Mouse (Mus musculus) ZHBTc4 (cell line): ENCODE measurements at regions not wholly inside any gene's neighbourhood (a gene's known extent, or its start where the extent isn't known, plus 50 kb on each side); places are given as distances from the start of the nearest gene placed in this dataset.

ENCODE experiments used
- DNase-seq: peaks from one replicate; pipeline ENCODE4 v3.0.0-alpha.2; 2011; ENCODE audit warnings: low read depth, low spot score

DNA sequence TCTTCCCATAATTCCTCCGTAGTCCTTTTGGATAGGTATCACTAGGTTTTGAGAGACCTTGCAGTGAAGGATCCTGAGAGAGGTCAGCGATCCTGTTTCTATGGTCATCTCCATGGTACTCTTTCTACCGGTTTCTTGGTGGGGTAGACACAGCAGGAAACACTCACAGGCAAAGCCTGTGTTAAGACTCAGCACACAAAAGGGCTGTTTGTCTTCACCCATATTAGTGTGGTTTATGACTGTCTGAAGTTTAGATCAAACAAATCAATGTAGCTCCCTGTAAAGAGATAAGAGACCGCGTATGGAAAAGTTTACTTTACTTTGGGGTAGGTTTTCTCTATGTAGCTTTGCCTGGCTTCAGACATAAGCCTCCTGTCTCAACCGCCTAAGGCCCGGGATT is 282.5 kb upstream of the Rbms1 start:
- DNase-seq: no peak

DNA sequence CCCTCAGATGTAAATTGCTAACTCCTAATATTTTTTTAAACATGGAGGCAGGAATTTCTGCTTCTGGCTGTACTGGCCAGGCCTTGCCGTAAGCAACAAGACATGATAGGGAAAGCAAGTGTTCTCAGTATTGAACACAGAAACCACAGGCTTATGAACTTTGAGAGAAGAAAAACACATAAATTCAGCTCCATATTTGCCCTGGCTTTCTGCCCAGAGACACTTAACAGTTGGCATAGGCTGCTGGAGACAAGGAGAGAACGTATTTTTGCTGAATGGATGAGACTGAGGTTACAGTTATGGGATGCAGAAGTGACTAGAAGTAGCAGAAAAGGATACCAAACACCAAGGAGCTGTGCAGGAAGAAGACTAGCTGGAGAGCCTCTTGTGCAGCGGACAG is 258.7 kb upstream of the Rbms1 start:
- no peak for DNase-seq

DNA sequence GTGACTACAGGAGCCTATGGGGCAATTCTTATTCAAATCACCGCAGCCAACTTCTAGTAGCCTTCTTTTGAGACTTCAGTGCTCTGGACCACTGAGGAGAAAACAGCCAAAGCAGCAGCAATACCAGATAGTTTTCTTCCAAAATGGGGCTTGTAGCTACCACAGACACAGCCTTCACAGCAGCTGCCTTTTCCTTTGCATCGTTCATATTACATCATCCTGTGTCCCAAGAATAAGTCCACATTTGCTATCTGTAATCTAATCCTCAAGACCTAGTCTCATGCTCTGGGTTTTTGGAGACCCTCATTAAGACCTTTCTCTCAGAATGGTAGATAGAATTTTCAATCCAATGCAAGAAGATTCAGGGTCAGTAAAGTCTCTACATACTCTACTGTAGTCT is 258.2 kb upstream of the Rbms1 start:
- DNase-seq: no peak

DNA sequence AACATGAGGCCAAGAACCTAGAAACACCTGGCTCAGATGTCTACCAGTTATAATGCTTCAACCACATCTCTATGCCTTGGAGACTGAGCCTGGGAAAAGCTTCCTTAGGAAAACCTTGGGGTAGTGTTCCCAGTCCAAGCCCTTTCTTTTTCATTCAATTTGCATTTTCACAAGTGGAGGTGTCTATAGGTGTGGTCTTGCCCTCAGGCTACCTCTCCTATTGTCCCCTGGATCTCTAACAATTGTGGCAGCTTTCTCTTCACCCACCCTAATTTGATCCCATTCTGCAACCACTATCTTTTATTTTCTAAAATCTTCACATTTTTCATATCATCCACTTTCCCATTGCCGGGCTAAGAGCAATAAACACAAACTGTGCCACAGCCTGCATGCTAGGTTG is 251.0 kb upstream of the Rbms1 start:
- peak; percentile 47 for DNase-seq

DNA sequence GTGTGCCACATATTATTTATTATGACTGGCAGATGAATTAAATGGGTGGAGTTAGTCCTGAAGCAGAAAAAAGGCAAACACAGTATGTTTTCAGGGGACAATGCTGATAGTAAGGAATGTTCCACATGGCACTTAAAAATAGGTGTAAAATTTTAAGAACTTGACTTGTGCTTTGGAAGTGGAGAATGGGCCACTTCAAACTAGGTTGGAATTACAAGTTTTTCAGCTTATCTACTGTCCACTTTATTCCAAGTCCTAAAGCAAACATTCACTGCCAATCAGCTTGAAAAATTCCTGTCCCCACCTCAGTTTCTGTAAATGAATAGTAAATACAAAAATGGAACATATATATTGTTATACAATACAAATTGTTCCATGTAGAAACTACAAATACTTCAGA is 238.4 kb upstream of the Rbms1 start:
- DNase-seq: no peak

GRCm38 (mm10) chr2:61193976-61194375 is 231.0 kb upstream of the Rbms1 start:
- DNase-seq: no peak

DNA sequence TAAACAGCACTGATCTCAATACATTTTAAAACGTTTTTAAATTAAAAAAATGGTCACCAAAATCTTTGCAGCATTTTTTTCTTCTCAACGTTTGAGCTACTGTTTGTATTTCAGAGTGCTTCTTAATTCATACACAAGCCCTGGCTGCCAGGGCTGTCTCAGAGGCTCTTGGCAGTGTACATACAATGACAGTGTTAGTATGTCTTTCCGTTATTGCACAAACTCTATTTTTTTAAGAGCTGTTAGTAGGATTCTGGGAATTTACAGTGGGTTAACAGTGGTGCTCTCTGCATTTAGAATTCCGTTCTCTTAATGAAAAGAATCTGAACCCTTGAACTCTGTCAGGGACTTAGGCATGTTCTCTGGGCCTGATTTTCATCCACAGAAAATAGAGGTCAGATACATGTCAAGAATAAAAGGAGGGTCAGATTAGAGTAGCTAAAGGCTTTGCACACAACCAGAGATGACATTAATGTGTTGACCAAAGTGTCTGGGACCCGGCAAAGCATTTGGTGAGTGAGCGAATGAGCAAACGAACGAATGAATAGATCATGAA is 219.5 kb upstream of the Rbms1 start:
- no peak for DNase-seq

DNA sequence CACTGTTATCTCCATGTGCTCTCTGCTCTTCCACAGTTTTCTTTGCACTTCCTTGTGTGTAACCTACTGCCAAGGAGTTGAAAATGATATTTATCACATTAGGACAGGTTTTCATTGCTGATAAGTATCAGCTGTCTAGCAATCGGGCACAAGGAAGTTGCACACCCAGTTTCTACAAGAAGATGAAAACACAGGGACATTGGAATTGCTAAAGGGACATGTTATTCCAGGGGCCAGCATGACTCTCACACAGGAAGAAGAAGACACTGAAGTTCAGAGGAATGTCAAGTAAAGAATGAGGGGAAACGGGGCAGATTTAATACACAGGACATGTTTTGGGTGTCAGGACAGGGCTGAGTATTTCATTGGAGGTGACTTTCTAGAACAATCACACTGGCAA is 214.8 kb upstream of the Rbms1 start:
- no peak for DNase-seq

GRCm38 (mm10) chr2:61176807-61177206 is 213.8 kb upstream of the Rbms1 start:
- peak; percentile 69 for DNase-seq

DNA sequence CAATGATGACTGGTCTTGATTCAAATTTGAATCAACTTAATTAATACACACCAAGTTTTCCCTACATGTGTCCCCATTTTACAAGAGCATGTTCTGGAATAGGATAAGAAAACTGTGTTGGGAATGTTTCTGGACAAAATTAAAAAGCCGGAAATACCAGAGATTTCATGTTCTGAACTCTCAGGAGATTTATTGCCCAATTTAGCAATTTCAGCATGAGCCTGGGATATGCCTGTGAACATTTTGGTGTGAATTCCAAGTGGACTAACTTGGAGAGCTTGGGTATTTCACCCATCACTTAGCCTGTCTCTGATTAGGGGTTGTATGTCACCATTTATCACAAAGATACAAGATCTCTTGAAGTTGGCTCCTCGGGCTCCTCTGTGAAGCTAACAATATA is 210.6 kb upstream of the Rbms1 start:
- DNase-seq: no peak

GRCm38 (mm10) chr2:61161336-61161735 is 198.3 kb upstream of the Rbms1 start:
- DNase-seq: no peak

GRCm38 (mm10) chr2:61159761-61160160 is 196.8 kb upstream of the Rbms1 start:
- DNase-seq: no peak

DNA sequence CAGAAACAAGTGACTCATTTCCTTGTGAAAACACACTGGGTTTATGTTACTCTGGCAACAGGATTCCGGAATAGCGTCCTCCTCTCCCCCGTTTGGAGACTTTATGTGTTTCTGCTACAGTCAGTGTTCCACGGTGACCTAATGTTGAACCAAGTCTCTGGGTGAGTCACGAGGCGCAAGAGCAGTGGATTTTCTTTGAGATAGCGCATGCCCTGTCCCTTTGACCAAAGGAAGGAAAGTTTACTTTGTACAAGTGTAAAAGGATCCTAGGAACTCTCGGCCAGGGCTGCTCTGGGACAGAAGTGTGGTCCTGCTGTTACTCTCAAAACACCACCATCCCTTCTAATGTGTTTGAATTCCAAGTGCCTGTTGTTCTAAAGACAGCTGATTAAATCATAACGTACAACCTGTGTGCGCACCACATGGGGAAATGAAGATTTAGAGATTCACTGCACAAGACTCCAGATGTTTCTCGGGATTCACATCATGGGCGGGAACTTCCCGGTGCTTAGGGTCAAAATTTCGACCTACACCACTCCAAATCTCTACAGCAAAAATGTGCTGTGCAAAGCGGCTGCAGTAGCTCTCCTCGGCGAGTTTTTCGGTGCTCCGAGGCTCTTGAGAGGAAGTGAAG is 176.1 kb upstream of the Rbms1 start:
- no peak for DNase-seq

DNA sequence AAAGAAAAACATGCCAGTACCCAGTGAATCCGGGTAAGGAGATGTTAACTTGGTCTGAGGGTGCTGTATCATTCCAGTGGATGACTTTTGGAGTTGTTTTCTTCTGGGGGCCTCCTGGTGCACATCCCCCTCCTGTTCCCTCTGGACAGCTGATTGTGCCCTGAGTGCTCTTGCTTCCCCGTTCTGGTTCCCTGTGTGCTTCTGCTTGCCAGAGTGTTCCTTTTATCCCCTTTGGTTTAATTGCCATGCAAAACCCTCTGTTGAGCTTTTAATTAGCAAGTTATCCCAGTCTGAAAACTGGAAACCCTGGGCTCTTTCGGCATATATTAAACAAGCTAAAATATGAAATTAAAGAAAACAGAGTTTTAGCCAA is 175.6 kb upstream of the Rbms1 start:
- no peak for DNase-seq

DNA sequence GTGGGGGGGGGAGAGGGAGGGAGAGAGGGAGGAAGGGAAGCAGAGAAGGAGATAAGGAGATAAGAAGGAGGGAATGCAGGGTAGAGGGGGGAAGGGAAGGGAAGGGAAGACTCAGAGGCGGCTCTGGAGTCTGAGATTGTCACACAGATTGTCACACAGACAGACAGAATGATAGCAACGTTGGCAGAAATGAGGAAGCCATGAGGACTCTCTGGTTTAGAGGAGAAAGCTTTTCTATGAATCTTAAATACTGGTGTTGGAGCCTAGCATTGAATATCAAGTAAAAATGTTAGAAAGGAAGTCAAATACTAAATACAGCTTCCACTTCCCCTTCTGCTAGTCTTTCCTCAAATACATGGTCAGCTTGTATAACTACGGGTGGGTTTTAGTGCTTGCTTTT is 174.4 kb upstream of the Rbms1 start:
- no peak for DNase-seq

- no peak for DNase-seq
Measured at GRCm38 (mm10) chr2:61136926-61137325, 173.9 kb upstream of the Rbms1 start.

- DNase-seq: no peak
Measured at GRCm38 (mm10) chr2:61123046-61123806, 160.2 kb upstream of the Rbms1 start.

DNA sequence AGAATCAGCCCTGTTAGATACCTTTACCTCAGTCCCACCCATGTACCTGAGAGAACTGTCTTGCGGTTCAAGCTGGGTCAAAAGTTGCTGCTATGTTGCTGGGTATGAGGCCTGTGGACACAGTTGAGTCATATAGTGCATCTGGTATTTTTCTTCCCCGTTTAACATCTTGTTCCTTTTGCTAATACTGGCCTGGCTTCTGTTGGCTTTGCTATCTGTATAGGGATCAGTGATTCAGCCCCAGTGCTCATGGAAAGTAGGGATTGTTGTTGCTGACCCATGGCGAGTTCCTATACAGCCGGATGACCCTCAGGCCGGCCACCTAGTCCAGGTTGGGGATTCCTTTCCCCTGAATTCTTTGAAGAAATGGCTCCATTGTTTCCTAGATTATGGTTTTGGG is 158.3 kb upstream of the Rbms1 start:
- no peak for DNase-seq

- peak; percentile 31 for DNase-seq
Measured at GRCm38 (mm10) chr2:61114620-61115019, 151.6 kb upstream of the Rbms1 start.

DNA sequence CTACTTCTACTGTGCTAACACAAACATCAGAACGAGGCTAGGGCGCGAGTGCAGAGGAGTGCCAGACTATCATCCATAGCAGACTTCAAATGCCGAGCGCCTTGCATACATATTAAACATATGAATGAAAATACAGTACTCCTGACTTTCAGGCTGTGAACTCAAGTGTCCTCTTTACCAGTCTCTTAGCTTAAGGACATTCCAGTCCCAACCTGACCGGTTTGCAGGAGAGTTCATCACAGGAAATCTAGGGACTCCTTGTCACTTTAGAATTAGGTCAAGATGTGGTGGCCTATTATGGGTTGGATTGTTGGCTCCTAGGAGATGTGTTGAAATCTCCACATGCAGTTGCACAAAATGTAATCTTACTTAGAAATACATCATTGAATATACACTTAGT is 150.9 kb upstream of the Rbms1 start:
- DNase-seq: no peak

- DNase-seq: no peak
Measured at GRCm38 (mm10) chr2:61110591-61110990, 147.6 kb upstream of the Rbms1 start.

- no peak for DNase-seq
Measured at GRCm38 (mm10) chr2:61109564-61109963, 146.6 kb upstream of the Rbms1 start.

- DNase-seq: no peak
Measured at GRCm38 (mm10) chr2:61105169-61105568, 142.2 kb upstream of the Rbms1 start.
